Mouse (Mus musculus) regulatory T cell (primary cell): ENCODE data around the gene Zfp277.

Experiments
- in situ Hi-C: fragments of 300-600 bp; cut with MboI, MseI; formaldehyde crosslinking; loops from one replicate; pipeline ENCODE4 v1.15.1; 2025; ENCODE audit warnings: high pct_unique_total_duplicates

Gene Zfp277

DNA sequence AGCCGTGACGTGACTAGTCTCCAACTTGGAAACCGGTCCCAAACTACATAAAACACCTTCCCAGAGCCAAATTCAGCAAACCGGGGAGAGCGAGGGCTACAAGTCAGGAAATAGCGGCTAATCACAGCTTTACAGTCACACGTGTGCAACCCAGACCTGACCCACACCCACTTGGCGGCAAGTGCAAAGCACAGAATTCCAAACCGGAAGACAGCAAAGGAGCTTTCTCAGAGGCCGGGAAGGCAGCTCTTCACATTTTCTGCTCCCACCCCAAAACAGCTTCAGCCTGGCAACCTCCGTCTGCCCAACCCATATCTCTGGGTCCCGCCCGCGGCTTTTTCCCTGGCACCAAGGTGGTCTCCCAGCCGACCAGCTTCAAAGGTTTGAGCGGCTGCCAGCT lies 496 bp downstream of the Zfp277 start:
- in situ Hi-C loops = no loop called here

DNA sequence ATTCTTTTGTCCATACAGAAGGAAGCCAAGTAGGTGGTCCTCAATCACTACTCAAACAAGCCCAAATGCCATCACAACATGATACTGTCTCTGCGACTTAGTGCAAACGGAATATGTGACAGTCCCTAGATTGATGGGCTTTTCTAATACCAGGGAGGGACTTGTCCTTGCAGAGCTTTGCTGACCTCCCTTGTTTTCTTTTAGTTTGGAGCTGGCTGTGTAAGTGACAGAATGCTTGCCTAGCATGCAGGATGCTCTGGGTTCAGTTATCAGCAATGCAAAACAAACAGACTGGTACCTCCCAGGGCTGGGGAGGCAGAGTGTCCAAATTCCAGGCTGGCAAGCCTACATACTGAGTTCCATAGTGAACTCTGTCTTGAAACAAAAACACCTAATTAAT lies 7.7 kb downstream of the Zfp277 start:
- in situ Hi-C loops = no loop called here

DNA sequence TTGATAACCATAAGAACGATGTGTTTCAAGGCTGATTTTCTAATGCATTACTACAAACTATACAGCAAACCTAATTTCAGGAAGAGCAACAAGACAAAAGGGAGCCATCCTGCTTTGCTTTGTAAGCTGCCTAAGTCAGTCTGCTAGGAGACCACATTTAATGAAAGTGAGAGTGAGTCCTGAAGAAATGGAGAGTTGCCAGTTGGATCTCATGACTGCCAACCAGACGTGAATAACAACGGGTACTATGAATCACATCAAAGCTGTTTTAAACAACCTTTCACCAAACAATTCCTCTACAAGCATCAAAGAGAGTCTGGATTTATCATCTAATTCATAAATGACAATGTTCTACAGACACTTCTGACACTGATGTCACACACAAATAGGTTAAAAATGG lies 11.6 kb downstream of the Zfp277 start:
- in situ Hi-C loops = loop anchor here (5.0 kb wide), 1 partner anchor 52 kb away; no protein-coding TSS in a partner anchor

DNA sequence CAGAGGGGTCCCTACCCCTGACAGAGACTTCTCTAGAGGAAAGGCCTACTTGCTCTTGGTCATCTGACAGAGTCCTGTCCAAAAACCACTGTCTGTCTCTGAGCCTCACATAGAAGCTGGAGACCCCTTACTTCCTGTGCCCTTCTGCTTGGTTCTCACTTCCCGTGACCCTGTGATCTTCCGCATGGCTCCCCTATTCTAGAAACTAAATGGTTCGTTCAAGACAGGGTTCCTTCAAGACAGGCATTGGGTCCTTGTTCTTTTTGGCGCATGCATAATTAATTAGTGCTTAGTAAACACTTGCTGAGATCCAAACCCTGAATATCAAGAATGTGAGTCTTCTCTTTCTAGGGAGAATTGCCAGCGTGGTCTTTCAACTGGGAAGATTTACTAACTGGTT lies 14.6 kb downstream of the Zfp277 start:
- in situ Hi-C loops = loop anchor here (5.0 kb wide), 1 partner anchor 49 kb away; no protein-coding TSS in a partner anchor

DNA sequence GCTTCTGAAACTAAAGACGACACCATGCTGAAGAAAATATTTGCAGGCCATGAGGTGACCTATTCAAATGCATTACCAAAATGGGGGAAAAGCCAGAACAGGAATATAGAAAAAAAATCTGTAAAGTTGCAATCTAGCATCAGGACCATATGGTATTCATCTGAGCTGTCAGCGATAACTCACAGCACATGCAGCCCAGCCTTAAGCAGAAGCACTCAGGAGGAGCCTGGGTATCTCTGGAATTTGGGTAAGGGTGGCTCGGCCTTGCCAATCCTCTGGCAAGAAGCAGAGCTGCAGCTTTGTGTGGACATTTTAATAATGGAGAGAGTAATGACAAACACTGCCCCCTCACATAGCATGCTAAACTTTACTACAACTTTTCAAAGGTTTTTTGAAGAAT lies 15.7 kb downstream of the Zfp277 start:
- in situ Hi-C loops = loop anchor here (5.0 kb wide), 1 partner anchor 48 kb away; no protein-coding TSS in a partner anchor

DNA sequence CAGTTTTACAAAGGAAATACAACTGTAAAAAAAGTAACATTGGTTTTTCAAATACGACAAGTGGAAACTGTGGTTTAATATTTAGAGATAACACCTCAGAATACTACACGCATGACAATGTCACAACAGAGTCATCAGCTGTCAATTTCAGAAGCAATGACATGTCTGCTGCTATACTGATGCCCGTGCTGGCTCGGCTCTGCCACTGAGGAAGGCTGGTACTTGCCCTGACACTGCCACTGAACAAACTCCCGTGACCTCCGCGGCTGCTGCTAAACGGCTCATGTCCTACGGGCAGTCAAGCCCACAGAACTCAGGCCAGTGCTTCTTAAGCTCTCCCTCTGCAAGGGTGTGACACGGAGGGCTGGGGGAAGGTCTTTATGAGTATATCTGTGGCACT lies 18.1 kb downstream of the Zfp277 start:
- in situ Hi-C loops = no loop called here

DNA sequence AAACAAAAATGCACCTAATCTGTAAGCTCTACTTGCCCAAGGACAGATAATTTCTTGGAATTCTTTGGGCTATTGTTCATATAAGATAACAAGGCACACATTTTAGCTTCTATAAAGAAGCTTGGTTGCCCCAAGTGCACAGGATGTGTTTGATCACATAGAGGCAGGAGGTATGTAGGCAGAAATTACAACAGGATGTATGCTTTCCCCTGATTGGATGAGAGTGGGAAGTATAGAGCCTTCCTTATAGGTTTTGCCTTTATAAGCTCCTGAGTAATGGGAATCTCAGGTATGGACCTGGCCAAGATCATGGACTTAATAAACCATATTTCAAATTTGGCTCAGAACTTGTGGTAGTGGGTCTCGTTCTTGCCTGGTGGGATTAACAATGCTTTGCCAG lies 20.7 kb downstream of the Zfp277 start:
- in situ Hi-C loops = no loop called here

DNA sequence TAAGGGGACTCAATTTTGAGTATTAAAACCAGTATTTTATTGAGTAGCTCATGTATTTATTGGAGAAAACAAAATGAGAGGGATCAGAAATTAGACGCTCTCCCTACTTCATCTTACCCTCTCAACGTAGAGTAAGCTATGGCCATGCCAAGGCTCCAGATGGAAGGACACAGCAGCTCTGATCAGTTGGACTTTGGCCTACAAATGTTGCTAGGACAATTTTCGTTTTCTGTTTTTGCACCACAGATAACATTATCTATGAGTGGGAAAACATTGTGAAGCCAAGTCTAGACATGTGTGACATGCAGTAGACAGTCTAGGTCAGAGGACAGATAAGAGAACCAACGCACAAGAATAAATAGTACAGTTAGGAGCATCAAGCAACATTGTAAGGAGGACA lies 28.4 kb downstream of the Zfp277 start:
- in situ Hi-C loops = no loop called here

DNA sequence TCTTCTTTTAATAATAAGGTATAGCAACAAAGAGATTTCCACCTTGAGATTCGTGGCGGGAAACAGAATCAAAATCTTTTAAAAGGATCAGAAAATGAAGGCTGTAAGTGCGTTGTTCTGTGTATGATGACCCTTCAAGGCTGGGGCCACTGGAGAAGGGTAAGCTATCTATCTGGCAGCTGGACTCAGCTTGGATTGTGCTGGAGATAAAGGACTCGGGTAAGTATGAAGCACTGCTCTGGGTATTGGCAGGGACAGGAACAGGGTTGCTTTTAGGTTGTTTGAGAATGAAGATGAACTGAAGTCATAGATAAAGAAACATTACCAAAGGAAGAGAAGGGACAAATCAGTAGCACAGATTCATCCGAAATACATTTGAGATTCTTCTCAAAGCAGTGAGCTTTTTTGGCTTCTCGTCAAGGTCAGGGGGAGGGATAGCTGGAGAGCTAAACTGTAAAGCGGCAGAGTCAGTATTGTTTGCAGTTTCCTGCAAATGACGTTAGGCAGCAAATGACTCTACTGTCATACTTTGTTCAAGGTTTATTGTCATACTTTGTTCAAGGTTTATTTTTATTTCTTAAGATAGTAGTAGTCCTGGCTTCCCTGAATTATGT lies 30.3 kb downstream of the Zfp277 start:
- in situ Hi-C loops = no loop called here

DNA sequence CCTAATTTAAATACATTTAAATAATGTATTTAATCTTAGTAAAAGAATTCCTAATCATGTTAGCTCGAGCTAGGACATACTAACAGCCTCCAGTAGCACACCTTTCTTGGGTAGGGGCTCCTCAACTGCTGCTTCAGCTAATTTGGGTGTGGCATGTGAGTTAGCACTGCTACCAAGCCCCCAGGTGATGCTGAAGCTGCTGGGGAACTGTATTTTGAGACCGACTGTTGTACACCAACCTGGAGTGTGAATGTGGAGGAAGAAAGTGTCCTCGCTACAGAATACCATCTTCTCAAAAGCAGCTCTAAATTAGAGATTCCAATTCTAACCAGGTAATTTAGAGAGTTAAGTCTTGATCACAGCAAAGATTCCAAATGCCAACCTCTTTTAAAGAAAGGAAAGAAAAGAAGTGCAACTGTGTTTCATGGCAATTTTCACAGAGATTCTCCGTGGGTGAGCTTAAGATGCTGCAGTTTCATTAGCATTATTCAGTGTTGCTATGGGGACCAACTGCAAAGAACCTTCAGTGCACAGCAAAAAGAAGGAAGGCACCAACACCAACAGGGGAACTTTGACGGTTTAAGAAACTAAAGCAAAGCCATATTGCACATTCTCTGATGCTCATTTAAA lies 30.9 kb downstream of the Zfp277 start:
- in situ Hi-C loops = no loop called here

DNA sequence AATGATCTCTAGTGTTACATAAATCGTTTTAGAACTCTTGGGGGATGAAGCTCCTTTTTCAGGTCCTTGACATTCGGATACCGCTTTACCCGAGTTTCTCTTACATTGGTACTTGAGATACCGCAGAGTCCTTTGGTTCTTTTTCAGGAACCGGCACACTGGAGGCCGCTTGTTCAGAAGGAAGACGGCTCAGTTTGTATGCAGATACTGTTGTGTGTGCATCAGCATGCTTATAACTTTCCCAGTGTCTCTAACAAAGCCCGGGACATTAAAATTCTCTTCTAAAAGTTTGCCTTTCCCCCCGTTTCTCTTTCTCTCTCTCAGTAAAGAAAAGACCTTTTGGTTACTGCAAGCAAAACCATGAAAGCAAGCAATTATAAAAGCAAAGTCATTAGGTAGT lies 45.9 kb downstream of the Zfp277 start:
- in situ Hi-C loops = no loop called here

DNA sequence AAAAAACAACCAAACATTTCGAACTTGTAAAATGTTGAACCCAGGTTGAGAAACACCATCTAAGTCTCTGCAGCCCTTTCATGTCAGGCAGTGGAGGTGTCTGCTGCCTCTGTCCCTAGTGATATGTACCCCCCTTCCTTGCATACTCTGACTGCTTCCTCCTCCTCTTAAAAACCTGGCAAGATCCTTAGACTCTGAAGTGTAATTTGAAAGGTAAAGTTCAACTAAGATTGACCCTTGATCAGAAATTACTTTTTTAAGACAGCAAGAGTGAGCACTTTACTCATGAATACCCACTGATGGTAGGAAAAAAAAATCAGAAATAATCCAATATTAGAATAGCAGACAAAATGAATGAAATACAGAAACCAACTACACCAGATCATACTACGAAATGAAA lies 46.3 kb downstream of the Zfp277 start:
- in situ Hi-C loops = no loop called here

DNA sequence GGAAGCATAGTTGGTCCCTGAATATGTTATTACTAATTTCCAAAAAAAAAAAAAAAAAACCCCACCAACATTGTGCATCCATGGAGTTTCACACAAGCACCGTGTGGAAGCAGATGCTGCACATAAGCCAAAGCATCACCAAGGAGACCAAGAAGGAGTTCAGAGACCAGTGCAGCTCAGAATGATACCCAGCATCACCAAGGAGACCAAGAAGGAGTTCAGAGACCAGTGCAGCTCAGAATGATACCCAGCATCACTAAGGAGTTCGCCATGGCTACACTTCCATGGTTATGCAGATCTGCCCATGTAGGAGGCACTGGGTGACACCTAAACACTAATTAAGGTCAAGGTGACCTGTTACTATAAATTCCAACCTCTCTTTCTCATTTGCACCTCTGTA lies 46.8 kb downstream of the Zfp277 start:
- in situ Hi-C loops = no loop called here

DNA sequence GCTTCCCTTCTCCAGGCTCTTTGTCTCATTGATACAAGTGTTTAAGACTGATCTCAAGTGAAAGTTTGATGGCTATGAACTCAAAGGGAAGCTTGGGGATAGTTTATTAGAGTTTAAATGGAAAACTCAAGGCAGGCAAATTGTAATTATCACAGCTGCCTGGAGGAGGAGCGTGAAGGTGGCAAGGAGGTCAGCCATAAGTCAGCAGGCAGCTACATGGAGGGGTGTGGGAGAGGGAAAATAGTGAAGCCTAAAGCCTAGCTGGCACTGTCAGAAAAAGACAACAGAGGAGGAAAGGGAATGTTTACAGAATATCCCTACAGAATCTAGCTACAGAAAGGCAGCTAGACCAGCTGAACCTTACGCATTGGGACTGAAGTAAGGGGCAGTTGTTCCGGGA lies 52.8 kb downstream of the Zfp277 start:
- in situ Hi-C loops = no loop called here

DNA sequence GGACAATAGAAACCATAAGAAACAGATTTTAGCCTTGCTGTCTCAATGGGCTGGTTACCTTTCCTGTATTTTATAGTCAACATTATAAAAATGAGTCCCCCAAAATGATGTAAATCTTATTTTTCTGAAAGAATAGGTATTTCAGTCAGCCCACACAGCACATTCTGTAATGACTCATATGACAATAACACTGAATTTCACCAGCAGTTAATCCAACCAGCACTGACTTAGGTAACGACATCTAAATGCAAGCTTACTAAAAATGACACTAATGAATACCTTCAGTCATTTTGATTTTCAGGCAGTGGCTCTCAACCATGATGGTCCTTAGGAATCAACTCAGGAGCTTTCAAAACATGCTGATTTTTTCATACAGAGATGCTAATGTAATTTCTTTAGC lies 54.4 kb downstream of the Zfp277 start:
- in situ Hi-C loops = no loop called here

DNA sequence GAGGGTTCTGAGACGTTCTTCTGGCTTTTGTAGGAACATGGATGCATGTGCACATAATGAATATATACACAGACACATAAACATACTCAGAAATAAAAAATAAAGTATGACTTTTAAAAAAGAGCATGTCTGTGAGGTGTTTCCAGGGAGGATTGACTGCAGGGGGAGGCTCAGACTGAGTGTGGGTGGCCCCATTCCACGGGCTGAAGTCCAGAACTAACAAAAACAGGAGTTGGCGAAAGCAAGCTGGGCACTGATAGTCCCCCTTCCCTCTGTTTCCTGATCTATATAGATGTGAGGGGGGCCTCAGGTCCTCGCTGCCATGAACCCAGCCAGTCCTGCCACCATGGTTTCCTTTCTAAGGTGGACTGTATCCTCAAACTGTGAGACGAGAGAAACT lies 57.9 kb downstream of the Zfp277 start:
- in situ Hi-C loops = no loop called here

DNA sequence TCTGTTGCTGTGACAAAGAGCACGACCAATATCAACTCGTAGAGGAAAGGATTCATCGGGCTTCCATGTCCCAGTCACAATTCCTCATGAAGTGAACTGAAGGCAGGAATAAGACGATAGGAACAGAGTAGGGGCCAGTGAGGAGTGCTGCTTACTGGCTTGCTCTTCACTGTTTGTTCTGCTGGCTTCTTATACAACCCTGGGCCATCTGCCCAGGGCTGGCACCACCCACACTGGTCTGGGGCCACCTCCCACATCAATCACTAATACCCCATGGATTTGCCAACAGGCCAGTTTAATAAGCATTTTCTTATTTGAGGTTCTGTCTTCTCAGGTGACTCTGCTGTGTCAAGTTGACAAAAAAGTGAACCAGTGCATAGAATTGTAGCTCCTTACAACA lies 60.4 kb downstream of the Zfp277 start:
- in situ Hi-C loops = no loop called here

DNA sequence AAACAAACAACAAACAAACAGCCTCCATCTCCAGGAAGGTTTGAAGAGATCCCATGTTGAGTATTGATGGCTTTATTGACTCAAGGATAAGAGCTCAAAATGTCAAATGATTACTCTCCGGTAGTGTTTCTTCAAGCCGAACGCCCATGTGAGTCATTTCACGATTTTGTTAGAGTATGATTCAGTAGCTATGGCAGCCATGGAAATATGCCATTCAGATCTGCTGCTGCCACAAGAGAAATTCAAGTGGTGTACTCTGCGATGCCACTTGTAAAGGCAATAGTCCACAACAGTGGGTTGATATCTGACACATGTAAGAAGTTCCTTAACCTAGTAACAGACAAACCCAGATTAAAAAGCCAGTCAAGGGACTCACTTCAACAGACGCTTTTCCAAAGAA lies 62.0 kb downstream of the Zfp277 start:
- in situ Hi-C loops = loop anchor here (5.0 kb wide), 1 partner anchor 49 kb away; no protein-coding TSS in a partner anchor

DNA sequence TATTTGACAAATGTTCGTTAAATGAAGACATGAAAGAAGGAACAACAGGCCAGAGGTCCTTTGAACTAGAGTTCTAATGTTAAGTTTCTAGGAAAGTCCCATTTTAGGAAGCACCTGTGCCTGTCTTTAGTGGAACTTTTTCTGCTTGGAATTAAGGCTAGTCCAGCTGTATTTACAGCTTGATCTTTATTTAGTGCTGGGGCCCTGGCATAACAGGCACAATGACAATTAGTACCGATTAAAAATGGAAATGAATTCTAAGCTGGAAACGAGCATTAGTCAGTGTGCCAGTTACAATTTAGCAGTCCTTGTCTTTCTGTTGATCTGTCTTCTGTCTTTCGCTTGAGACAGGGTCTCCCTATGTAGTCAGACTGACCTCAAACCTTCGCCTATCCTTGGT lies 63.2 kb downstream of the Zfp277 start:
- in situ Hi-C loops = loop anchor here (5.0 kb wide), 1 partner anchor 50 kb away; no protein-coding TSS in a partner anchor

DNA sequence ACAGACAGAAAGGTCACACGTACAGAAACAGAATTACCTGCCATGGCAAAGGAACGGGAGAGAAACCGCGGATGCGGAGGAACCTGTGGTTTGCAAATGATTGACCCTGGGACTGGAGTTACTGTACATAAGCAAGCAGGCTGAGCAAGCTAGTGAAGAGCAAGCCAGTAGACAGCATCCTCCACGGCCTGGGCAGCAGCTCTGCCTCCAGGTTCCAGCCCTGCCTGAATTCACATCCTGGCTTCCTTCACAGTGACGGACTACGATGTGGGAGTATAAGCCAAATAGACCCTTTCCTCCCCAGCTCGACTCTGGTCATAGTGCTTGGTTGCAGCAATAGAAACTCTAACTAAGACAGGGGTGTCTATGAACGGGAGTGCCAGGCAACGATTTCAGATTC lies 63.9 kb downstream of the Zfp277 start:
- in situ Hi-C loops = loop anchor here (5.0 kb wide), 1 partner anchor 50 kb away; no protein-coding TSS in a partner anchor

DNA sequence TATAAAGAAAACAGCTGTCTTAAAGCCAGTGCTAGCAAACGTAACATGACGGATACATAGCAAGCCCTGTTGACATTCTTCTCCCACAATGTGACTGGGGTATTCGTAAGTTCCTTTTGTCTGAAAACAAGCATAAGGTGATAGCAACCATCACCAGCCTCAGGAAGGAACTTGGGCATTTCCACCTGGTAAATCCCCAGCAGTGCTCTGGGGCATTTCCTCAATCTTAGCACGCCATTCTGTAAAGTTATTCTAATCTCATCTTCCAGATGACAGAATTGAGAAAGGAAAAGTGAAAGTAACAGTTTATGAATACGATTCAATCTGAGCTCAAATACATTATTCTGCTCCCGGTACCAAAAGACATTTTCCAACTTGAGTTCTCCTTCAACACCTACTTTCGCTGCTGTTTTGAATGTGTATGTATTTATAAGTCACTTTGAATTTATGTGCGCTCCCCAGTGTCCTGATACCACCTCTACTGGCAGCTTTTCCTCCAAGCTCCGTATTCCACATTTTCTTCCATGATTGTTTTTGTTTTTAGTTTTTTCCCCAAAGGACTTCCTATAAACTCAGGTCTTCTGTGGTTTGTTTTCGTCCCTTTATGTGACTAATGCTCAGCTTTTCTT lies 64.4 kb downstream of the Zfp277 start:
- in situ Hi-C loops = loop anchor here (5.0 kb wide), 1 partner anchor 51 kb away; no protein-coding TSS in a partner anchor

DNA sequence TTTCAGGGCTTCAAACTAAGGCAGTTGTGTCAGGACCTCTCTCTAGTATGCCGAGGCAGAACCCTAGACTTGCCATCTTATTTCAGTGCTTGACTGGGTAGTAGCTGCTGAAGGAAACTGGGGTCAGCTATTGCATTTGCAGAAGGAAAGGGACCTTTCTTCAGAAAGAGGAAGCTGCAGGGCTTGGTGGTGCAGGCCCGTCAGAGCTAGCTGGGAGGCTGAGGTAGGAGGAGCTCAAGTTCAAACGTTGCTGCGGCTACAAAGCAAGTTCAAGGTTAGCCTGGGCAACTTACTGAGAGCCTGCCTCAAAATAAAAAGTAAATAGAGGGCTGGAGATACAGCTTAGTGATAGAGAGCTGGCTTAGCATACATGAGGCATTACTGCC lies 66.2 kb downstream of the Zfp277 start:
- in situ Hi-C loops = no loop called here
